Mouse (Mus musculus): Measurements from ENCODE around the gene Peg10.

- TF ChIP-seq CTCF (IDR thresholded peaks at IDR 0.05; ENCODE audit: extremely low read depth, insufficient read length, insufficient replicate concordance, low read depth, low read length) (no peak), POLR2A (IDR thresholded peaks at IDR 0.05; ENCODE audit: low read depth, low read length) (no peak)
These were observed 785 bp downstream of the Peg10 start for GRCm38 (mm10) chr6:4747677-4748505.

All from small intestine, adult 2 months (tissue).